Mouse (Mus musculus) right cerebral cortex, postnatal 14 days (tissue): ENCODE data around the gene Det1.

Experiments
- DNase-seq: peaks from one replicate; pipeline ENCODE4 v3.0.0; 2022

Det1 gene

DNA sequence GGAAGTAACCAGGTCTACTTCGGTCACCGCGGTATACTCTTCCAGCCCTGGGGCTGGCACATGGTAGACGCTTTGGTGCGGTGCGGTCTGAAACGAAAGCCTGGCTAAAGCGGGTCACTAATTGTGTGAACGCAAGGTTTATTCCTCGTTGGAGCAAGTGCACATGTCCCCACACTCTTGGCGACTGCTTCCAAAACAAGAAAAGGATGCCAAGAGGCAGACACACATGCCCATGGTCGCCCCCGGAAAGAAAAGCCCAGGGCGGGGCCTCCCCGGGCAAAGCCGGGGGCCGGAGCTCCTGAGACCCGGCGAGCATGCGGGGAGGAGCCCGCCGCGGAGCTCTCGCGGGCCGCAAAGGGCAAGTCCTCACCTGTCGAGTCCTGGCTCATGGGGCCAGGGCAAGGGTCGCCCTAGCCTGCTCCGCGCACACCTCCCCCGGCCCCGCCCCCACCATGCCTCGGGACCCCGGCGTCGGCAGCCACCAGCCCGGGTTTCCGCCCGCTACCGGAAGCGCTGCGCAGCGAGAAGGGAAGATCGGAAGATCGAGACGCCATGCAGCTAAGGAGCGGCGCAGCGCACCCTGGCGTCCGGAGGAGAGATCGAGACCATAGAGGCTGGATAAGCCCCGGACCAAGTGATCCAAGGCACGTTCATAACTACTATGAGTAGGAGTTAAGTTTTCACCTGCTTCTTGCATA, at the start of gene Det1:
TSS of gene Det1 (minus strand) at position 527 of the 698 bp plus-strand sequence.
- DNase-seq: peak; percentile 95

DNA sequence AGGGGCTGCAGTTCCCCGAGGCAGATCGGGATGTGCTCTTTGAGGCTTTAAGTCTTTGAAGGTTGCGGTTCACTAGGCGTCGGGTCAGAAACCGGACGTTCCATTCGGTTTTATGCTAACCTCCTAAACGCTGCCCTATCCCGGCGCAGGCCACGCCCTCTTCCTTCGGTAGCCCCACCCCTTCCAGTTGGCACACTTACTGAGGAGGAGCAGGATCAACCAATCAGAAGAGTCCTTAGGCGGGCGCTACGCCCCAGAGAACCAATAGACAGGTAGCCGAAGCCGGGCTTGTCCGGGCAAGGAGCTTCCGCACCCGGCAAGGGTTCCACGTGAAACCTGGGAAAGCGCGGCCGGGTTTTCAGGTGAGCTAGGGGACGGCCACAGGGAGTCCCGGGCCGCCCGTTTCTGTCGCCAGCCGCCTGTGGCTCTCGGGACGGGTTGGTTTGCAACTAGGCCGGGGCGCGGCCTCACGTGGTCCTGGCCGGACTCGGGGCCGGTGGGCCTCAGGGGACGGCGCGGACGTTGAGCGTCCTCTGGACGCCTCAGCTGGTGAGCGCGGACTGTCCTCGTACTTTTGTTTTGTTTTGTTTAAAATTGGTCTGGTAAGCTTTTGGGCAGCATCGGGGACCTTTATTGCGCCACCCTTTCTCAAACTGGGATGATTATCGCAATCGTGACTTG, 48.7 kb upstream of the Det1 start, which contains the start of gene Aen:
TSS of gene Aen (plus strand) at position 202 of the 681 bp plus-strand sequence.
- peak; percentile 95 for DNase-seq

DNA sequence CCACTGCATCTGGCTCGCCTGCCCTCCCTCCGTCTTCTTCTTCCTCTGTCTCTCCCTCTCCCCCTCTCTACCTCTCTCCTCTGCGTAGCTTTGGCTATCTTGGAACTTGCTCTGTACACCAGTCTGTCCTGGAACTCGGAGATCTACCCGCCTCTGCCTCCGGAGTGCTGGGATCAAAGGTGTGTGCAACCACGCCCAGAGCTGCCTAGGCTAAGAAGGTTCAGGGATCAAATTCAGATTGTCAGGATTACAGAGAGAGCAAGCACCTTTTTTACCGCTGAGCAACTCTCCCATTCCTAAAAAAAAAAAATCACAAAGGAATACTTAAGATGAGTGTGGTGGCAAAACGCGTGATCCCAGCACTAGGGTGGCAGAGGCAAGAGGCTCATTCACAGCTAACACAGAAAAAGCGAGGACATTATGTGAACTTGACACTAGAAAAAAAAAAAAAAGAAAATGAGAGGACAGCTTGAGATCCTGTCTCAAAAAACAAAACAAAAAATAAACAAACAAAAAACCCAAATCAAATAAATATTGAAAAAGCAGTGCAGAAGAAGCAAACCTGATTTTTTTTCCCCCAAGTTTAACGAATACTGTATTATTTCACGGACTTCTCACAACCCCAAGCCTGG, 48.1 kb upstream of the Det1 start:
- no peak for DNase-seq

DNA sequence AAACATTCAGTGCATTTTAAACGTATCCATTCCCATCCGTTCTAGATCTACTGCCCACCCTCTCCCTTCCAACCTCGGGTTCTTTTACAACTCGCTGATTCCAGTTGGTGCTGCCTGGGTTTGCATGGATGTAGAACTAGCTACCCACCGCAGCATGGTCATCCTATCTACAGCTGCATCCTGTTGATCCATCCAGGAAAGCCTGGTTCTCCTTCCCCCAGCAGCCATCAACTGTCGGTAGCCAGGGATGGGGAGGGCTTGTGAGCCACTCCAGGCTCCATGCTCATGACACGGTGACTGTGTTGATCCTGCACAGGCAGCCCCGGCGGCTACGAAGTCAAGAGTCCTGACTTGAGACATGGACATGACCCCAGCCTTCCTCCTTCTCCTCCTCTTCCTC, 46.9 kb upstream of the Det1 start:
- DNase-seq: no peak

DNA sequence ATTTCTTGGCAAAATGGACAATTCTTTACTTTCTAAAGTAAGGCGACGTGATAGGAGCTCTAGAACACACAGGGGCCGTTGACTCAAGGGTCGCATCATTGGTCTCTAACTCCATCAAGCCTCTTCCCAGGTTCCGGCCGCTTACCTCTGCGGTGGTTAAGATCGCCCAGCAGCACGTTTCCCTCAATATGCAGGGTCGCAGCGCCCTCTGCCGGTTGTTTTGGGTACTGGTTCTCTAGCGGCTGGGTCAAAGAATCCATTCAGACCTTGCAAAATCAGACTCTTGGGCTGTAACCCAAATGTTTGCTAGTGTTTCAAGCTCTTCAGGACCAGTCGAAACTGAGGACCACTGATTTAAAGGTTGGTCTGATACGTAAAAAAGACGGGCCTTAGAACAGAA, 43.6 kb upstream of the Det1 start:
- peak; percentile 89 for DNase-seq

DNA sequence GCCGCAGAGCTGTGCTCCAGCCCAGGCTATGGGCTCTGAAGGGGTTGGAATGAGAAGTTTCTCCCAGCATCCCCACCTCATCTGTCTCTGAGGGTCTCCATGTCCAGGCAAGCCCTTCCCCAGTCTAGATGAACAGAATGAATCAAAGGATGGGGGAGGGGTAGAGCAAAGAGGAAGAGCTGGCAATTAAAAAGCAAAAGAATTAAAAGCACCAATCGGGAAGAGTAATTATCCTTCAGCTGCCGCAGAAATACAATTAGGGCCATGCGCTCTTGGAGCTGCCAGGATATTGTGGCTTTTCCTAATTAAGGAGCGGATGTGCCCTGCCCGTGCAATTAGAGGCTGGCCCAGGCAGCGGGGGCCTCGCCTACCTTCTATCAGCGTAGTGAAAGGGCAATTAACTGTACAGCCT, 40.4 kb upstream of the Det1 start:
- no peak for DNase-seq

DNA sequence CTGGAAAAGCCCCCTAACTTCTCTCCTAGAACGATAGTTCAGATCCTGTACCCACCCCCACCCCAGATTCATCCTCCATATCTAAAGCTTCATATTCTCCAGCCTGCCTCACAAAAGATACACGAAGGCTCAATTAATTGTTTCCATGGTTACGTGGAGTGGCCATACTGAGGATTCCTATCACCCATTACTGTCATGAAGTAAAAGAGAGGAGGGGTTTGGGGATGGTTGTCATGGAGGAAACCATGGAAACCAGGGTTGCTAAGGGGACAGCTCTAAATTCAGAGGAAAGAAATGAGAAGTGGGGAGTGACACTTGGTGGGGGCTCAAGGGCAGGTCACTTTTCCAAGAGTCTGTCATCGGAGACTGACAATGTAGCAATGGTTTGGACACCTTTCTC, 39.4 kb upstream of the Det1 start:
- no peak for DNase-seq

DNA sequence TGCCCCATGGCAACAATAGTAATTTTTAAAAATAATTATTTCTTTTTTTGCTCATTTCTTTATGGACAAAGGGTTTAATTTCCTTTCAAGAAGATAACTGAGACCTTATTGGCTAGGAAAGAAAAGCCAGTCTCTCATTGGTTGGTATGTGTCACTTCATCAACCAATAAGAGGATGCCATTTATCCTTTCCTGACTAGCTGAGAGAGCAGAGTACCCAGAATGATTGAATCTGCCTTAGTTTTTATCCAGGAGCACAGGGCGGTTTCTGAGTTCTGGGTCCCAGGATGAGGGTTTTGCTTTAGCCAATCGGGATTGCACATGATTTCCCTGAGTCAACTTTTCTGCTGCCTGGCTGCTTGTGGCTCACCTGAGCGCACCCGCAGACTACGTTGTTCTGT, 38.3 kb upstream of the Det1 start:
- no peak for DNase-seq

DNA sequence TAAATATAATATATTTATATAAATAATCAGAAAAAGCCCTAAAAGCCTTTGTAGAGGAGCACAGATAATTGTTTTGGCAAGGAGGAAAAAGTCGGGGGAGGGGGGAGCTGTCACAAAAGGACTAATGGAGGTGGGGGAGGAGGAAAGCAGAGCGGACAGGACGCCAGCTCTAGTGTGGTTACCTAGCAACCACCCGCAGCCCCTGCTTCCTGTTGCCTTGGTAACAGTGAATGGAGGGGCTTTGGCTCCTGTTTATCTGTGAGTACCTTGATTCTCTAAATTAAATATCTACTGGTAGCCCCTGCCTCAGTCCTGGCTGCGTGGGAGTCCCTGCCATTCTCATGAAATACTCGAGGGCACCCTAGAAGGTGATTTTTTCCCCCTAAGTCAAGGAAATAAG, 37.1 kb upstream of the Det1 start:
- DNase-seq: peak; percentile 54

DNA sequence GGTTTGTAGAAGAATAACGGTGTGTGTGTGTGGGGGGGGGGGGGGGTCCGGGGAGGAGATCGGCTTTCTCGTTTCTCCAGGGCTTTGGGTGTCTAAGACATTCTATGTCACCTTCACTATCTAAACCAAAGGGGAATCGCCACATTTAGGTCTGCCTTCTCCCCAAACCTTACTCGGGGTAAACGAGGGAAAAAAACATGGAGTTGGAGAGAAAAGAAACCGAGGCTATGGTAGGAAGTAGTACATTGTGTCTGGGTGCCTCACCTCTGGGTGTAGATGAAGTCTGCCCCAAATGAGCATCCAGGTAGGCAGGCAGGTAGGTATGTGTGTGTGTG, 36.6 kb upstream of the Det1 start:
- no peak for DNase-seq

DNA sequence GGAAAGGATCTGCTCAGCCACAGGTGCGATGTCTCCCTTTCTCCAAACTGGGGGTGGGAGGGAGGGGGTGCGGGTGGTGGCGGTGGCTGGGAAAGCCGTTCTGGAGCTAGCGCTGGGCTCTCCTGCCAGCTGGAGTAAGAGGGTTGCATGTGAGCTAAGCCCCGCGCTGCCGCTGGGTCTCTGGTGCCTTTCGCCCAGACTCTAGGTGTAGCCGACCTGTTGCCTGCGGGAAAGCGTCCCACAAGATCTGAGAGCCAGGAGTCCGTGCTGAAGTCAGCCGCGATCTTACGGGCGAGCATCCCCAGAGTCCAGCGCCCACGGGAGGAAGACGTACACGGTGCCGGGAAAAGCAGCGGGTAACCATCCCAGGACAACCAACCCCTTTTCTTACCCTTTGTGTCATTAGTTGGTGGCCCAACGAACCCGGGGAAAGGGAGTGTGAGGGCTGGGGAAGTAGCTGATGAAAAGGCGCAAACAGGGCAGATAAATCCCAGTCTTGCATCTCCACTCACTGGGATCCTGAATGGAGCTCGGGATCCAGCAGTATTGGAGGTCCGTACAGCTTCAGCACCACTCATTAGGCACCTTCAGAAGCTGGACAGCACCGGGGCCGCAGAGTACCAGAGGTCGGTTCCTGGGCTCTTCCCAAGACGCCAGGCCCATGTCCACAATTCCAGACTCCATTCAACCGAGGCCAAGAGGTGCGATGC, 36.1 kb upstream of the Det1 start:
- no peak for DNase-seq

DNA sequence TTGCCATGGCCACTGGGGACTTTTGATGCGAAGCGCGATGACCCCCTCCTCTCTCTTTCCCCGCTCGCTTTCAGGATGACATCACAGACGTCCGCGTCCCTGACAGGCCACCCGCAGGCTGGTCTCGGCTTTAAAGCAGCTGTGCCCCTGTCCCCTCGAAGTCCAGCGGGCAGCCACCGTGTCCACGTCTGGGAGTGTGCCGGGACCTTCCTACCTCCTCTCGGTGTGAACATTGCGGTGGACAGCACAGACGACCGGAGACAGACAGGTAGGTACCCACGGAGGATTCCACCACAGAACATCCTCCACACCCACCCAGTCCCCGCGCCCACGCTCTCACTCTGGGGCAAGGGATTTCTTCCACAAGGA, 35.4 kb upstream of the Det1 start:
- DNase-seq: peak; percentile 65

DNA sequence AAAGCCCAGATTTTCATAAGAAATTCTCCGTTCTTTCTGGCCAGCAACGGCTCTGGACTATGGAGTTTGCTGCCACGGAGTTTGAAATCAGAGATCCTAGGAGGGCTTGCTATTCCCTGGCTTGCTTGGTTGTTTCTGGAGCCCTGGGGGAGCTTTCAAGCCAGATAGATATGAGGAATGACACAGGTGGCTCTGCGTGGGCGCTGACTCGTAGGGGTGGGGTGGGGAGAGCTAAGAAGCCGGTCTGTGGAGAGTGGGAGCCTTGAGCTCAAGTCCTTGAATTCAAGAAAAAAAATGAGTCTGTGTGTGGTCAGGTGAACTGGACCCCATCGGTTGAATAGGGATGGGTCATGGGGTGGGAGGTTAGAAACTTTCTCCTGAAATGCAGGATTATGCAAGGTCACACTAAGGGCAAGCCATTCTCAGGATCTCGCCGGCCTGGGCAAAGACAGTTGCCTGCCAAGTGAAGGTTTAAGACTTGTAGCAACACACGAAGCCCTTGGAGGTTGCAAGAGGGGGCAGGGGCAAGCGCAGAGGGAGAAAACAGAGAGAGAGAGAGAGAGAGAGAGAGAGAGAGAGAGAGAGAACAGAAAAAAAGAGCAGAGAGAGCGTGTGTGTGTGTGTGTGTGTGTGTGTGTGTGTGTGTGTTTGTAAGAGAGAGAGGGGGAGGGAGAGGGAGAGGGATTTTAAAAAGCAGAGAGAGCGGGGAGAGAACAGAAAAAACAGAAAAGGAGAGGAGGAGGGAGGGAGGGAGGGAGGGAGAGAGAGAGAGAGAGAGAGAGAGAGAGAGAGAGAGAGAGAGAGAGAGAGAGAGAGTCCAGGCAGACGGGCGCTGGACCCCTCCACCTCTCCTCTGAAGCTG, 34.8 kb upstream of the Det1 start:
- no peak for DNase-seq

DNA sequence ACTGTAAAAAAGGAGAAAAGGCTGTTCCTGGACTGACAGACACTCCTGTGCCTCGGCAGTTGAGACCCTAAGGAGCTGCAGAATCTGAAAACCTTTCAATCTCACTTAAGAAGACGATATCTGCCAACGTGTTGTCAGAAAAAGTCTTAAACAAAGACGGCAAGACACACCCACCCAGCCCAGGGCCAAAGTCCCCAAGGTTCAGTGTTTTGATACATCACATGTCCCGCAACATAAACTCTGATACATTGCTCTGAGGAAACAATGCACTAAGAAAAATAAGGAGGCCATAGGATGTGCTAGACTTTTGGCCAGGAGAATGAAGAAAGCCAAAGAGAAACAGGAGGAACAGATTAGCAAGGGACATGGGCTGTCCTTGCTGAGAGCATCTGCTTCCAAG, 25.8 kb upstream of the Det1 start:
- no peak for DNase-seq

DNA sequence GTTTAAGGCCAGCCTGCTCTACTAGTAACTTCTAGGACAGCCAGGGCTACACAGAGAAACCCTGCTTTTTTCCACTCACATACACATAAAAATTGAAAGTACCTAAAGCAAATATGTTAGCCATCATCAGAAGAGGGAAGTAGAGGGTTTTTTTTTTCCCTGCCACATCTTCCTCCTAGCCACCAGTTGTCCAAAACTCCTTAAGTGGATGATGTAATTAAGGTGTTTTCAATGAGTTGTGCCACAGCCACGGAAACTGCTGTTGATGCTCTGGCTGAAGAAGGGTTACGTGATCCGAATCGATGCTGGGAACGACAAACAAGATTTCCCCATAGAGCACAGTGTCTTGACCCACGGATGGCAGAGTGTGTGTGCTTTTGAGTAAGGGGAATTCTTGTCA, 25.3 kb upstream of the Det1 start:
- DNase-seq: no peak

DNA sequence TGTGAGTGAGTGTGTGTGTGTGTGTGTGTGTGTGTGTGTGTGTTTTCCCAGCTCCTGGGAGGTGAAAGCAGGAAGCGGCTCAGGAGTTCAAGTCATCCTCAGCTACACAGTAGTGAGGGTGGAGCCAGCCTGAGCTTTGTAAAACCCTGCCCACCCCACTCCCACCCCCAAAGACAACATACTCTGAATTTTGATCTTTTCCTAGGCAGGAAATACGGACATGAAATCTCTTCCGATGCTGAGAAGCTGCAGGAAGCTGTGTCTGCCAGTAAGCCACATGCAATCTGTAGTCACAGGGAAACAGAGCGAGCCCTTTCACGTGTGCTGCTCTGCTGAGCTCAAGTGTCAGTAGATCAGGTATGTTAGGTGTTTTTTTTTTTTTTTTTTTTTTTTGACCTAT, 21.7 kb upstream of the Det1 start:
- no peak for DNase-seq

DNA sequence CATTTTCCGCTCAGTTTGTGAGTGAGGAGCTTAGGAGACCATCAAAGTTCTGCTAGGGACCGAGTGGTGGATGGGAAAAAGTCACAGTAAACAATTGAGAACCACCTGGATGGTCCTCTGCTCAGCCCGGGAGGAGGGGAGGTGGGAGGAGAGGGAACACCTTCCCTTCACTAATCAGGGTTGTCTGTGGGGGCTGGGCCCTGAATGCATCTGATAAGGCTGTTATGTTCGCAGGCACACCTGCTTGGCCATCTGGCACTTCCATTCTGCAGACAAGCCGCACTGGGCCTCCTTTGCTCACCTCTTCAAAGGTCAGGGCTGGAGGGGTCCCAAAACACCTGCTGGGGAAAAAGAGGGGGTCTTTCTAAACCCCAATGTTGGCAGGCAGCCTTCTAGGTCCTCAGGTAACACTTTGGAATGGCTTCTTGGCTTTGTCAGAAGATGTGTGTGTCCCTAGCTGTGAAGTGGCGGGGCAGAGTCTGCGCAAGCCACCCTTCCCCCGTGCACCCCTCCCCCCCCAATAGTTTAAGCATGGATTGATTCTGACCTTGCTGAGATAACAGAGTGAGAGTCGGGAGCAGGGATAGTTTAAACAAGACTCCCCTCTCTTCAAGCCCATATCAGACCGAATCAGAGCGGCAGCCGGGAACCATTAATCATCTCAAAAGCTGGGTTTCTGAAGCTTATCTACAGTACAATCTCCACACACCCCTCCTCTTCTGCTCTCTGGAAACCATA, 18.3 kb upstream of the Det1 start:
- no peak for DNase-seq

DNA sequence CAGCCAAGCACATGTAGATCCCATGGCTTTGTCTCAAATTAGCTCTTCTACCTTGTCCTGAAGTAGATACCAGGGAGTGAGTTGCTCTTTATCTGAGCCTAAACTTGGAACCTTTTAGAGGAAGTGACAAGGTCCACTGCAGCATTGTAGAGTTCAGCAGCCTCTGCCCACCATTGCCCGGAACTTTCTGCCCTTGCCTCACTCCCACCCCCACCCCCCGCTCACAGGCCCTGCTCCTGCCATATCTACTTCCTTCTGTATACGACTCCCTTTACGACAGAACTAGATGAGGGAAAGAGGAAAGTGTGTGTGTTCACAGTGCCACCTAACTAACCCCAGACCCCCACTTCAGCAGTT, 17.4 kb upstream of the Det1 start:
- no peak for DNase-seq

DNA sequence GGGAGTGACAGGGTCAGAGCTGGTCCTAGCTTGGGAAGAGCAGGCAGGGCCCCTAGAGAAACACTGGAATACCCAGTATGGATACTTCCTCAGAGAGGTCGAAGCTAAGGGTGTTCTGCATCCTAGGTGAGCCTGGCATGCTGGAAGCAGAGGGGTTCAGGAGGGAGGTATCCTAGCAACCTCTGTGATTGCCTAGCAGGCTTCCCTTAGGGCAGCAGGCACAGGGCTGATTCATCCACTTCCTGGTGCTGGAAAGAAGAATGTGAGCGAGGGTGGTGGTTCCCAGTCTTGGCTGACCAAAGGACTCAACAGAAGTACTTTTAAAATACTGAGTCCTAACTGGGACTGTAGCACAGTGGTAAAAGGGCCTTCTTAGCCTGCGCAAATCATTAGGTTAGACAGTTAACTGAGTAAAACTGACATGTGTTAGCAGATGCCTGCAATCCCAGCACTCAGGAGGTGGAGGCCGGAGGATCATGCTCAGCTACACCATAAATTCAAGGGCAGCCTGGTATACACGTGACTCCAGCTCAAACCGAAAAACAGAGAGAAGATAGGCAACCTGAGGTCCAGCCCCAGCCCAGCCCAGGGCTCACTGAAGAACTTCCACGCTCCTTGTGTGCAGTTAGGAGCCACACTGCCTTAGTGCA, 16.9 kb upstream of the Det1 start:
- no peak for DNase-seq

DNA sequence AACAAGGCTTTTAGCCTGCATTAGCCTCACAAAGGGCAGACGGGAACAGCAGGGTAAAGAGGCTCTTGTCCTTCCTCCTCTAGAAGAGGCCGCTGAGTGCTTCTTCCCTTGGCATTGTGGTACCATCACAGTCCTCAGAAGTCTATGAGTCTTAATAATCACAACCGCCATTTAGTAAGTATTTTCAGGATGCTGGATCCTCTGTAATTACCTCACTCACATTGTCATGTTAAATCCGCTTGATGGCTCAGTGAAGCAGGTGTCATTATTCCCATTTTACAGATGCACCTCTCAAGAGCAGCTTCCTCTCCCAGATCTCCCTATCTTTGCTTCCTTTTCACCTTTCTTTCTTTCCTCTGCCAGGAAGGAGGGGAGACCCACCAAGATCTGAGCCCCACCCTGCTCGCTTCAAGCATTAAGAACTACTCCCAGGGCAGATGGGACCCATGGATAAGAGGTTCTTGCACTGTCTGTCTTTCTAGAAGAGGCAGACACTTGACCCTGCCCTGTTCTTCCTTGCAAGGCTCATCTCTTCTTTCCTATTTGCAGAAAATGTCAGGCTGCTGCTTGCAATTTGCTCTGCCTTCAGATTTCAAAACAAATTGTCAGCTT, 8.1 kb upstream of the Det1 start:
- no peak for DNase-seq

DNA sequence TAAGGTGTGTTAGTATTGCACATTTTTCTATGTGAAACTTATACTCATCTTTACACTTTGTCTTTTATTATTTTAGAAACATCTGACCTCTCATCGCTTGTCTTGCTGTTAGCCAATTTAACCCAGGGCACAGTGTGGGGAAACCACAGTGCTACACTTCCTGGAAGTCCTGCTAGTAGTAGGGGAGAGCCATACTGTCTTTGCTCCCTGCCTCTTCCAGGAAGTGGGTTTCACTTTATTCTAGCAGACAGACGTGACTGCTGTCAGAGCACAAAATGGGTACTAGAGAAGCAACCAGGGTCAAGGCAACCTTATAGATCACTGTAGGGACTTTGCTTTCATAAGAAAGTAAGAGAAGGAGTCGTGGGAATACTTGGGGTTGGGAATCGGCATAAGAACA, 7.0 kb upstream of the Det1 start:
- no peak for DNase-seq
